Mouse (Mus musculus): ENCODE results near the gene Cacna1d. TPM values are rescaled to one million over a fixed set of nuclear protein-coding genes. Genes with fewer than 3 reads are reported as not detected.
A peak's percentile ranks its signal among the peaks of the same experiment; 100 is the strongest.

The Cacna1d gene
- polyA plus RNA-seq, 1 experiment from 2014 or later: 10.1 TPM

DNA sequence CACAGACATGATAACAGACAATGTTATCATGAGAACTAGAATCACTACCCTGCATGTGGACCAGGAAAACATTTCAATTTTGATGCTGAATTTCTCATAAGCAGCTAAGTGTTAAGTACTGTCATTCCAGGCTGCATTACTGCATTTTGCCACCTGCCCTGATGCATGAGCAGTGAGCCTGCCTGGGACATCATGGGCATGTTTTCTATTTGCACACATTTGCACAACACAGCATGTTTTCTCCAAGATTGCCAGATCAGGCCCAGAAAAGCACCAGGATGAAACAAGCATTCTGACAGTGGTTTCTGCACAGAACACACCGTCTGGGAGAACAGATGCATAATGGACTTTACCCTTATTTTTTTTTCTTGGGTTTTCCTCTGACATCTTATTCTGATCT, 294.3 kb downstream of the Cacna1d start:
- Histone ChIP-seq H3K9ac (replicated peaks; ENCODE audit: low read length) (no peak overlapping the region), H3K4me3 (replicated peaks; ENCODE audit: low read depth, low read length) (no peak overlapping the region), H3K4me1 (ENCODE audit: control insufficient read depth, insufficient read depth, low read length) (0 out of 2 replicates have a peak, but pooled peaks cover 4% of the 10 kb centered on the region), H3K27me3 (ENCODE audit: control insufficient read depth, insufficient read depth, low read length) (no peaks in the 10 kb centered on the region), H3K27ac (replicated peaks; ENCODE audit: low read depth, low read length) (peak overlapping the region; percentile 45; the same call in 1 of the 2 replicates), H3K4me2 (ENCODE audit: low read length) (no peak overlapping the region), H3K36me3 (ENCODE audit: control insufficient read depth, insufficient read depth, low read length) (no peaks in the 10 kb centered on the region), H3K9me3 (ENCODE audit: control insufficient read depth, low read length) (no peaks in the 10 kb centered on the region)
- WGBS: 57% methylated on average over 1 of the region's 1 CpGs
- ATAC-seq (ENCODE audit: low FRiP score, low TSS enrichment) (no peak), DNase-seq (no peak)

DNA sequence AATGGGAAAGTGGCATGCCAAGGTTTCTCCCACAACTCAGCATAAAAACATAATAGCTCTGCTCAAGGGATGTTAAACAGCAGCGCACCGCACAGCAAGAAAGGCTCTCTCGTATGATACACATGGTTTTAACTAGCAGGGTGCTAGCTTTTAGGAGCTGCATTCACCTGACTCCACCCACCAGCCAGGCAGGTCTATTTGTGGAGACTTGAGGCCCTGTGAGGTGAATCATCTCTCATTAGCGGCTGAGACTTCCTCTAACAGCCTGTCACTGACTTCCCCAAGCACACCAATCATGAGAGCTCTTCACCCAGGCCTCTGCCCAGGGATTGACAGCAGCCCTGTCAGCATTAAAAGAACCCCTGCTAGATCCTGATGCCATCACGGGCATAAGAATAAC, 295.0 kb downstream of the Cacna1d start:
- no peak overlapping the region for H3K4me2 ChIP-seq (ENCODE audit: low read length)
- H3K4me3 ChIP-seq (replicated peaks; ENCODE audit: low read depth, low read length): no peak overlapping the region
- ATAC-seq (ENCODE audit: low FRiP score, low TSS enrichment) (no peak), DNase-seq (peak; percentile 27)
- H3K4me1 ChIP-seq (ENCODE audit: control insufficient read depth, insufficient read depth, low read length): 0 out of 2 replicates have a peak, but pooled peaks cover 4% of the 10 kb centered on the region
- WGBS: 56% methylated on average over 5 of the region's 5 CpGs
- 0 out of 2 replicates have a peak overlapping the region, but pooled peaks have one; percentile 45 for H3K27ac ChIP-seq (replicated peaks; ENCODE audit: low read depth, low read length)
- no peaks in the 10 kb centered on the region for H3K9me3 ChIP-seq (ENCODE audit: control insufficient read depth, low read length)
- no peaks in the 10 kb centered on the region for H3K27me3 ChIP-seq (ENCODE audit: control insufficient read depth, insufficient read depth, low read length)
- H3K9ac ChIP-seq (replicated peaks; ENCODE audit: low read length): no peak overlapping the region
- H3K36me3 ChIP-seq (ENCODE audit: control insufficient read depth, insufficient read depth, low read length): no peaks in the 10 kb centered on the region

- H3K9ac ChIP-seq (replicated peaks; ENCODE audit: low read length): no peak overlapping the region
- no peak for DNase-seq
- no peak overlapping the region for H3K4me3 ChIP-seq (replicated peaks; ENCODE audit: low read depth, low read length)
- no peaks in the 10 kb centered on the region for H3K9me3 ChIP-seq (ENCODE audit: control insufficient read depth, low read length)
- no peaks in the 10 kb centered on the region for H3K4me1 ChIP-seq (ENCODE audit: control insufficient read depth, insufficient read depth, low read length)
- no peak overlapping the region for H3K4me2 ChIP-seq (ENCODE audit: low read length)
- no peak overlapping the region for H3K27ac ChIP-seq (replicated peaks; ENCODE audit: low read depth, low read length)
- 89% methylated on average over 5 of the region's 5 CpGs for WGBS
- H3K36me3 ChIP-seq (ENCODE audit: control insufficient read depth, insufficient read depth, low read length): no peaks in the 10 kb centered on the region
- no peak for ATAC-seq (ENCODE audit: low FRiP score, low TSS enrichment)
- no peaks in the 10 kb centered on the region for H3K27me3 ChIP-seq (ENCODE audit: control insufficient read depth, insufficient read depth, low read length)
These were observed 300.8 kb downstream of the Cacna1d start for GRCm38 (mm10) chr14:30190308-30190971.

DNA sequence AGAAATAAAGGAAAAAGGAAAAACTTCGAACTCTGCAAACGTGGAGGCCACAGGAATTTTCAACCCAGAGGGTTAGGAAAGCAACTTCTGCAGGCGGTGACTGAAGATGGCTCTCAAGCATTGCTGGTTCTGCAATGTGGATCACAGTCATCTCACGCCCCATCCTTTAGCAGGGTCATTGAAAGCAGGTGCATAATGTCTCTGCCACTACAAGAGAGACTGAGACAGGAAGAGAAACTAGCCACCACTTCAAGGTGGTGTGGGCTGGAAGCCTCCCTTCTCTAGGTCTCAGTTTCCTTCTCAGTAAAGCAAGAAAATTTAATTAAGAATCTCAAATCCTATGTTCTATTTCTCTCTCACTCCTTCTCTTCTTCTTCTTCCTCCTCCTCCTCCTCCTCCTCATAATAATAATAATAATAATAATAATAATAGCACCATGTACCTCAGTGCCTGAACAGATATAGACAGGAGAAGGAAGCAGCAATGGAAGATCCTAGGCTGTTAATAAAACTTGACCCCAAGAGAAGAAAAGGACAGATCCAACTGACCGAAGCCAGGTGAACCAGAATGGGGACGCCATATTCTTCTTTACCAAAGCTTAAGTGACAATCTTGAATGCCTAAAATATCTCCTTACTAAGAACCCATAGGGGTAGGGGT, 305.5 kb downstream of the Cacna1d start:
- Histone ChIP-seq H3K9ac (replicated peaks; ENCODE audit: low read length) (no peak overlapping the region), H3K4me1 (ENCODE audit: control insufficient read depth, insufficient read depth, low read length) (no peaks in the 10 kb centered on the region), H3K4me2 (ENCODE audit: low read length) (no peak overlapping the region), H3K36me3 (ENCODE audit: control insufficient read depth, insufficient read depth, low read length) (no peaks in the 10 kb centered on the region), H3K4me3 (replicated peaks; ENCODE audit: low read depth, low read length) (no peak overlapping the region), H3K27me3 (ENCODE audit: control insufficient read depth, insufficient read depth, low read length) (no peaks in the 10 kb centered on the region), H3K27ac (replicated peaks; ENCODE audit: low read depth, low read length) (no peak overlapping the region), H3K9me3 (ENCODE audit: control insufficient read depth, low read length) (no peaks in the 10 kb centered on the region)
- no peak for ATAC-seq (ENCODE audit: low FRiP score, low TSS enrichment)
- 95% methylated on average over 6 of the region's 6 CpGs for WGBS
- DNase-seq: no peak

GRCm38 (mm10) chr14:30184445-30185152, 306.7 kb downstream of the Cacna1d start:
- Histone ChIP-seq H3K27ac (replicated peaks; ENCODE audit: low read depth, low read length) (no peak overlapping the region), H3K4me2 (ENCODE audit: low read length) (no peak overlapping the region), H3K27me3 (ENCODE audit: control insufficient read depth, insufficient read depth, low read length) (no peaks in the 10 kb centered on the region), H3K36me3 (ENCODE audit: control insufficient read depth, insufficient read depth, low read length) (no peaks in the 10 kb centered on the region), H3K9me3 (ENCODE audit: control insufficient read depth, low read length) (no peaks in the 10 kb centered on the region), H3K9ac (replicated peaks; ENCODE audit: low read length) (no peak overlapping the region), H3K4me1 (ENCODE audit: control insufficient read depth, insufficient read depth, low read length) (no peaks in the 10 kb centered on the region), H3K4me3 (replicated peaks; ENCODE audit: low read depth, low read length) (no peak overlapping the region)
- DNase-seq: no peak
- ATAC-seq (ENCODE audit: low FRiP score, low TSS enrichment): no peak
- 89% methylated on average over 13 of the region's 13 CpGs for WGBS

GRCm38 (mm10) chr14:30184013-30184412, 307.2 kb downstream of the Cacna1d start:
- H3K27ac ChIP-seq (replicated peaks; ENCODE audit: low read depth, low read length): no peak overlapping the region
- H3K9ac ChIP-seq (replicated peaks; ENCODE audit: low read length): no peak overlapping the region
- no peak for ATAC-seq (ENCODE audit: low FRiP score, low TSS enrichment)
- 78% methylated on average over 5 of the region's 5 CpGs for WGBS
- no peak for DNase-seq
- no peak overlapping the region for H3K4me2 ChIP-seq (ENCODE audit: low read length)
- H3K27me3 ChIP-seq (ENCODE audit: control insufficient read depth, insufficient read depth, low read length): no peaks in the 10 kb centered on the region
- no peaks in the 10 kb centered on the region for H3K4me1 ChIP-seq (ENCODE audit: control insufficient read depth, insufficient read depth, low read length)
- H3K4me3 ChIP-seq (replicated peaks; ENCODE audit: low read depth, low read length): no peak overlapping the region
- no peaks in the 10 kb centered on the region for H3K9me3 ChIP-seq (ENCODE audit: control insufficient read depth, low read length)
- no peaks in the 10 kb centered on the region for H3K36me3 ChIP-seq (ENCODE audit: control insufficient read depth, insufficient read depth, low read length)

DNA sequence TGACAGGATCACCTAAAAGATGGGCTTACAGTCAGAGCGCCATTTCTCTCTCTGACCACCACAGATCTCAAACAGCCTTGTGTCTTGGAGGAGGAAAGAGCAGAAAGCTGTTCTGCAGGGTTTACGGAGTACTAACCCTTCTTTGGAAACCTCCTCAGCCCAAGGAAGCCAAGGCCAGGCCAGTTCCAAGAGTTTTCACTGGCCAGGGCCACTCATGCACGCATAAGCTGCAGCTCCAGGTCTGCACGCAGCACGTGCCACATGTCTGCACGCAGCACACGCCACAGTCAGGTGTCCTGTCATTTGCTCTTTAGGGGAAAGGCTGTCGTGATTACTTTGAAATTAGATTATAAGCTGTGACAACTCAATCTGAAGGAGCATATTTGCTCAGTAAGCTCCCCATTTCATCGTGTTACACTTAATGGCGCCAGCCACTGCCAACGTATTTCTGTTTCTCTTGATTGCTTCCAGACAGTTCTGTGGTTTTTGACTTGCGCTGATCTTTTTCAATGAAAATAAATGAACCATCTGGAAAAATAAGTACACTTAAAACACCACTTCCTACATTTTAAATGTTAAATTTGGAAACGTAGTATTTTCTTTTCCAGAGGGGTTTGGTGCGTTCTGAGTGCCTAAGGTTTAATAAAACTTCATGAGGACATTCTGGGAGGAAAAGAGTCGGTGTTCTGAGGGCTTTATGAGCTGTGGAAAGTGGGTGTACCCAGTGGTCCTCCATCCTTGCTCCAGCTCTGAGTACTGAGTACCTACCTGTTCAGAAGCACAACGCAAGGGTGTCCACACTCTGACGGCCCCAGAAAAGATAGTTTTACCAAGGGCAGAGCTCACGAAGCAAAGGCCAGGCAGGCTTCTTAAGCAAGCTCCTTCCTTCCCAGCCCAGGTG, 308.4 kb downstream of the Cacna1d start:
- no peak overlapping the region for H3K4me3 ChIP-seq (replicated peaks; ENCODE audit: low read depth, low read length)
- no peaks in the 10 kb centered on the region for H3K9me3 ChIP-seq (ENCODE audit: control insufficient read depth, low read length)
- H3K27ac ChIP-seq (replicated peaks; ENCODE audit: low read depth, low read length): no peak overlapping the region
- DNase-seq: no peak
- H3K36me3 ChIP-seq (ENCODE audit: control insufficient read depth, insufficient read depth, low read length): no peaks in the 10 kb centered on the region
- whole genome bisulfite sequencing: 74% methylated on average over 18 of the region's 18 CpGs
- H3K4me1 ChIP-seq (ENCODE audit: control insufficient read depth, insufficient read depth, low read length): no peaks in the 10 kb centered on the region
- no peak for ATAC-seq (ENCODE audit: low FRiP score, low TSS enrichment)
- no peak overlapping the region for H3K9ac ChIP-seq (replicated peaks; ENCODE audit: low read length)
- no peak overlapping the region for H3K4me2 ChIP-seq (ENCODE audit: low read length)
- H3K27me3 ChIP-seq (ENCODE audit: control insufficient read depth, insufficient read depth, low read length): no peaks in the 10 kb centered on the region

- H3K9me3 ChIP-seq (ENCODE audit: control insufficient read depth, low read length): no peaks in the 10 kb centered on the region
- no peak overlapping the region for H3K27ac ChIP-seq (replicated peaks; ENCODE audit: low read depth, low read length)
- no peak for DNase-seq
- no peak overlapping the region for H3K9ac ChIP-seq (replicated peaks; ENCODE audit: low read length)
- H3K4me3 ChIP-seq (replicated peaks; ENCODE audit: low read depth, low read length): no peak overlapping the region
- no peaks in the 10 kb centered on the region for H3K4me1 ChIP-seq (ENCODE audit: control insufficient read depth, insufficient read depth, low read length)
- ATAC-seq (ENCODE audit: low FRiP score, low TSS enrichment): no peak
- 77% methylated on average over 4 of the region's 4 CpGs for WGBS
- no peaks in the 10 kb centered on the region for H3K36me3 ChIP-seq (ENCODE audit: control insufficient read depth, insufficient read depth, low read length)
- H3K27me3 ChIP-seq (ENCODE audit: control insufficient read depth, insufficient read depth, low read length): no peaks in the 10 kb centered on the region
- no peak overlapping the region for H3K4me2 ChIP-seq (ENCODE audit: low read length)
These were observed 312.9 kb downstream of the Cacna1d start for GRCm38 (mm10) chr14:30178306-30178705.

All from midbrain, embryonic 14.5 days (tissue).